Mouse (Mus musculus): ENCODE data around the gene Coq3. TPM values are rescaled to one million over a fixed set of nuclear protein-coding genes. Genes with fewer than 3 reads are reported as not detected.

Gene Coq3
- polyA plus RNA-seq, 1 experiment from 2014 or later = 13.9 TPM

GRCm38 (mm10) chr4:21935378-21935777, 55.9 kb downstream of the Coq3 start:
- Histone ChIP-seq H3K4me3 (replicated peaks) (no peak overlapping the region), H3K9me3 (no peaks in the 10 kb centered on the region), H3K27ac (no peak overlapping the region), H3K4me2 (no peak overlapping the region), H3K36me3 (no peaks in the 10 kb centered on the region), H3K4me1 (no peaks in the 10 kb centered on the region), H3K27me3 (replicated peaks) (no peaks in the 10 kb centered on the region), H3K9ac (no peak overlapping the region)
- WGBS = 90% methylated on average over 2 of the region's 2 CpGs
- no peak for ATAC-seq (ENCODE audit: insufficient read depth, low FRiP score, low read depth)

GRCm38 (mm10) chr4:21936424-21936823, 57.0 kb downstream of the Coq3 start:
- Histone ChIP-seq H3K36me3 (no peaks in the 10 kb centered on the region), H3K4me1 (no peaks in the 10 kb centered on the region), H3K27ac (no peak overlapping the region), H3K9me3 (no peaks in the 10 kb centered on the region), H3K27me3 (replicated peaks) (no peaks in the 10 kb centered on the region), H3K9ac (no peak overlapping the region), H3K4me2 (no peak overlapping the region), H3K4me3 (replicated peaks) (no peak overlapping the region)
- no peak for ATAC-seq (ENCODE audit: insufficient read depth, low FRiP score, low read depth)
- WGBS = 84% methylated on average over 9 of the region's 9 CpGs

GRCm38 (mm10) chr4:21937890-21938289, 58.4 kb downstream of the Coq3 start:
- Histone ChIP-seq H3K9ac (no peak overlapping the region), H3K4me3 (replicated peaks) (no peak overlapping the region), H3K4me2 (no peak overlapping the region), H3K4me1 (no peaks in the 10 kb centered on the region), H3K27me3 (replicated peaks) (no peaks in the 10 kb centered on the region), H3K27ac (no peak overlapping the region), H3K36me3 (no peaks in the 10 kb centered on the region), H3K9me3 (no peaks in the 10 kb centered on the region)
- WGBS = 89% methylated on average over 8 of the region's 8 CpGs
- no peak for ATAC-seq (ENCODE audit: insufficient read depth, low FRiP score, low read depth)

- ATAC-seq (ENCODE audit: insufficient read depth, low FRiP score, low read depth) = no peak
- no peaks in the 10 kb centered on the region for H3K36me3 ChIP-seq
- 86% methylated on average over 3 of the region's 3 CpGs for WGBS
- H3K4me1 ChIP-seq = no peaks in the 10 kb centered on the region
- H3K27ac ChIP-seq = no peak overlapping the region
- H3K27me3 ChIP-seq (replicated peaks) = no peaks in the 10 kb centered on the region
- no peaks in the 10 kb centered on the region for H3K9me3 ChIP-seq
- H3K4me3 ChIP-seq (replicated peaks) = no peak overlapping the region
- no peak overlapping the region for H3K9ac ChIP-seq
- no peak overlapping the region for H3K4me2 ChIP-seq
These were observed 65.2 kb downstream of the Coq3 start for GRCm38 (mm10) chr4:21944672-21945071.

- no peak overlapping the region for H3K9ac ChIP-seq
- 37% methylated on average over 6 of the region's 6 CpGs for WGBS
- H3K9me3 ChIP-seq = no peaks in the 10 kb centered on the region
- no peak overlapping the region for H3K4me2 ChIP-seq
- H3K4me1 ChIP-seq = no peaks in the 10 kb centered on the region
- H3K4me3 ChIP-seq (replicated peaks) = no peak overlapping the region
- no peaks in the 10 kb centered on the region for H3K27me3 ChIP-seq (replicated peaks)
- ATAC-seq (ENCODE audit: insufficient read depth, low FRiP score, low read depth) = no peak
- H3K27ac ChIP-seq = no peak overlapping the region
- no peaks in the 10 kb centered on the region for H3K36me3 ChIP-seq
These were observed 72.0 kb downstream of the Coq3 start for GRCm38 (mm10) chr4:21951444-21951843.

- H3K27ac ChIP-seq = no peak overlapping the region
- 51% methylated on average over 2 of the region's 2 CpGs for WGBS
- H3K9ac ChIP-seq = no peak overlapping the region
- no peaks in the 10 kb centered on the region for H3K36me3 ChIP-seq
- no peak overlapping the region for H3K4me2 ChIP-seq
- ATAC-seq (ENCODE audit: insufficient read depth, low FRiP score, low read depth) = no peak
- no peaks in the 10 kb centered on the region for H3K27me3 ChIP-seq (replicated peaks)
- H3K9me3 ChIP-seq = no peaks in the 10 kb centered on the region
- H3K4me1 ChIP-seq = no peaks in the 10 kb centered on the region
- no peak overlapping the region for H3K4me3 ChIP-seq (replicated peaks)
These were observed 72.8 kb downstream of the Coq3 start for GRCm38 (mm10) chr4:21952255-21952654.

GRCm38 (mm10) chr4:21957570-21958321, 78.3 kb downstream of the Coq3 start:
- ATAC-seq (ENCODE audit: insufficient read depth, low FRiP score, low read depth) = peak; percentile 60; the same call in 1 of the 2 replicates
- H3K4me2 ChIP-seq = no peak overlapping the region
- no peak overlapping the region for H3K4me3 ChIP-seq (replicated peaks)
- no peaks in the 10 kb centered on the region for H3K9me3 ChIP-seq
- no peaks in the 10 kb centered on the region for H3K4me1 ChIP-seq
- H3K27me3 ChIP-seq (replicated peaks) = no peaks in the 10 kb centered on the region
- no peak overlapping the region for H3K27ac ChIP-seq
- 55% methylated on average over 7 of the region's 7 CpGs for WGBS
- H3K36me3 ChIP-seq = no peaks in the 10 kb centered on the region
- no peak overlapping the region for H3K9ac ChIP-seq

Other genes starting within 250 kb of the Coq3 start
- not detected in 2 replicates for gene Prdm13, start 193.7 kb upstream of the Coq3 start, polyA plus RNA-seq (2015; fragmentation: Nextera tagmentation; extraction: Ambion mirVana)
- 38.0 and 39.5 TPM in 2 replicates for gene Ccnc, start 152.0 kb upstream of the Coq3 start, polyA plus RNA-seq (2015; fragmentation: Nextera tagmentation; extraction: Ambion mirVana)
- gene Usp45, start 112.5 kb upstream of the Coq3 start, polyA plus RNA-seq (2015; fragmentation: Nextera tagmentation; extraction: Ambion mirVana) = 8.6 and 9.2 TPM in 2 replicates
- gene Tstd3, start 112.5 kb upstream of the Coq3 start, polyA plus RNA-seq (2015; fragmentation: Nextera tagmentation; extraction: Ambion mirVana) = 13.3 and 16.2 TPM in 2 replicates
- 126 and 127 TPM in 2 replicates for gene Pnisr, start 32.1 kb upstream of the Coq3 start, polyA plus RNA-seq (2015; fragmentation: Nextera tagmentation; extraction: Ambion mirVana)
- gene Faxc, start 51.7 kb downstream of the Coq3 start, polyA plus RNA-seq (2015; fragmentation: Nextera tagmentation; extraction: Ambion mirVana) = 3.6 and 4.7 TPM in 2 replicates

Data from stomach, embryonic 15.5 days (tissue).